Mouse (Mus musculus): ENCODE data around the gene Rin3. TPM values are rescaled to one million over a fixed set of nuclear protein-coding genes. Genes with fewer than 3 reads are reported as not detected.

Rin3 gene
- polyA plus RNA-seq, 1 experiment from 2014 or later = 5.0 TPM

DNA sequence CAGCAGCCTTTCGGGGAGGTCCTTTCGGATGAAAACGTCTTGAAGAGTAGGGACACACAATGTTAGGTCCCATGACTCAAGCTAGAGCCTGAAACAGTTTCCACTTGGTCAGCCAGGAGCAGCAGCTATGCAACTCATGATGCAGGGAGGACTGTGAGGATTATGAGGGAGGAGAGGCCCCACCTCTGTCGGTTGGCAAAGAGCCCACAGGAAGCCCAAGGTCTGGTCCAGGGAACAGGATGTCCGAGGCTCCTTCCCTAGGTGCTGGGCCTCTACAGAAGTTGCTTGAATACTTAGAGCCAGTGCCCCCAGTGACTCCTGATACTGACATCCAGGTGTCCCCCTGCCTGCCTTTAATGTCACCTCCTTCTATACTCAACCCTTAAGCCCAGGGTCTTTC lies 28.6 kb downstream of the Rin3 start:
- ATAC-seq (ENCODE audit: low FRiP score) (no peak), DNase-seq (ENCODE audit: low spot score) (no peak)
- Histone ChIP-seq H3K4me1 (replicated peaks; ENCODE audit: control insufficient read depth, insufficient read depth, low read length) (no peaks in the 10 kb centered on the region), H3K27me3 (ENCODE audit: control insufficient read depth, insufficient read depth, low read length) (no peaks in the 10 kb centered on the region), H3K9ac (ENCODE audit: low read depth, low read length) (no peak overlapping the region), H3K4me3 (ENCODE audit: low read depth, low read length) (no peak overlapping the region), H3K36me3 (ENCODE audit: control insufficient read depth, insufficient read depth, low read length) (no peaks in the 10 kb centered on the region), H3K4me2 (replicated peaks; ENCODE audit: low read depth, low read length) (no peak overlapping the region), H3K9me3 (ENCODE audit: control insufficient read depth, low read length) (no peaks in the 10 kb centered on the region), H3K27ac (ENCODE audit: low read depth, low read length) (no peak overlapping the region)
- WGBS = 86% methylated on average over 5 of the region's 5 CpGs

DNA sequence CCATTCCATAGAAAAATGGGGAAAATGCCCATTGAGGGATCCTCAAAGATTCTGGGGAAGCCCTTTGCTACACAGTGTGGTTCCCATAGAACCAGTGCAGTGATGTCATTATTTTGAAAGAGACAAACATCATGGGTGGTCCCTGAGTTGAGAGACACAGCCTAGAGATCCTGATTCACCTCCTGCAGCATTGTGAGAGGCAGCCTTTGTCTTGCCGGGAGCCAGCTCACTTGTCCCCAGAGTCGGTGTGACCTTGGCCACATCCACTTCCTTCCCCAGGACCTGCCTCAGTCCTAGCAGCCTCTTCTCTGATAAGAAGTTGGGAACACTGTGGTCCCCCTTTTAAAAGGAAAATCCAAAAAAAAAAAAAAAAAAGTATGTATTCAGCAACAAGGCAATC lies 36.3 kb downstream of the Rin3 start:
- DNase-seq (ENCODE audit: low spot score) = no peak
- Histone ChIP-seq H3K36me3 (ENCODE audit: control insufficient read depth, insufficient read depth, low read length) (no peaks in the 10 kb centered on the region), H3K27ac (ENCODE audit: low read depth, low read length) (no peak overlapping the region), H3K9me3 (ENCODE audit: control insufficient read depth, low read length) (no peaks in the 10 kb centered on the region), H3K27me3 (ENCODE audit: control insufficient read depth, insufficient read depth, low read length) (no peaks in the 10 kb centered on the region), H3K4me2 (replicated peaks; ENCODE audit: low read depth, low read length) (no peak overlapping the region), H3K9ac (ENCODE audit: low read depth, low read length) (no peak overlapping the region), H3K4me1 (replicated peaks; ENCODE audit: control insufficient read depth, insufficient read depth, low read length) (no peaks in the 10 kb centered on the region), H3K4me3 (ENCODE audit: low read depth, low read length) (no peak overlapping the region)
- WGBS = 24% methylated on average over 2 of the region's 2 CpGs
- ATAC-seq (ENCODE audit: low FRiP score) = no peak

- Histone ChIP-seq H3K4me3 (ENCODE audit: low read depth, low read length) (no peak overlapping the region), H3K9ac (ENCODE audit: low read depth, low read length) (no peak overlapping the region), H3K9me3 (ENCODE audit: control insufficient read depth, low read length) (no peaks in the 10 kb centered on the region), H3K4me1 (replicated peaks; ENCODE audit: control insufficient read depth, insufficient read depth, low read length) (no peaks in the 10 kb centered on the region), H3K36me3 (ENCODE audit: control insufficient read depth, insufficient read depth, low read length) (no peaks in the 10 kb centered on the region), H3K4me2 (replicated peaks; ENCODE audit: low read depth, low read length) (no peak overlapping the region), H3K27me3 (ENCODE audit: control insufficient read depth, insufficient read depth, low read length) (no peaks in the 10 kb centered on the region), H3K27ac (ENCODE audit: low read depth, low read length) (no peak overlapping the region)
- 77% methylated on average over 2 of the region's 2 CpGs for WGBS
- ATAC-seq (ENCODE audit: low FRiP score) = no peak
- DNase-seq (ENCODE audit: low spot score) = no peak
Observed at GRCm38 (mm10) chr12:102319899-102320298, 37.1 kb downstream of the Rin3 start.

DNA sequence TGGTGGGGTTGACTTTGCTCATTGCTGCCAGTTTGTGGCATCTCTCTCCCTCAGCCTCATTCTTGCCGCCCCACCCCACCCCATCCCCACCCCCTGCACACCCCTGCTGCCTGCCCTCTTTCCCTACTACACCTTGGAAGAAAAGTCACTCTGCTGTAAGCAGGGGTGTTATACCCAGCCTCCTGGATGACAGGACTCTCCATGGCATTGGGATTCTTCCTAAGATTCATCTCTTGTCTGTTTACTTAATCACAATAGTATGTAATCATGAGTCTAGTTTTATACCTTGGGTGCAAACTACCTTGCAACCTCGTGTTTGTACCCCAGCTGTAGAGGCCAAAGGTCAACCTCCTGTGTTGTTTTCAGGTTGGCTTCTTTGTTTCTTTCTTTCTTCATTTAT lies 37.5 kb downstream of the Rin3 start:
- H3K27me3 ChIP-seq (ENCODE audit: control insufficient read depth, insufficient read depth, low read length) = no peaks in the 10 kb centered on the region
- 62% methylated on average over 2 of the region's 2 CpGs for WGBS
- H3K4me2 ChIP-seq (replicated peaks; ENCODE audit: low read depth, low read length) = no peak overlapping the region
- H3K4me3 ChIP-seq (ENCODE audit: low read depth, low read length) = no peak overlapping the region
- ATAC-seq (ENCODE audit: low FRiP score) (no peak), DNase-seq (ENCODE audit: low spot score) (no peak)
- no peaks in the 10 kb centered on the region for H3K9me3 ChIP-seq (ENCODE audit: control insufficient read depth, low read length)
- no peak overlapping the region for H3K27ac ChIP-seq (ENCODE audit: low read depth, low read length)
- no peak overlapping the region for H3K9ac ChIP-seq (ENCODE audit: low read depth, low read length)
- H3K4me1 ChIP-seq (replicated peaks; ENCODE audit: control insufficient read depth, insufficient read depth, low read length) = no peaks in the 10 kb centered on the region
- H3K36me3 ChIP-seq (ENCODE audit: control insufficient read depth, insufficient read depth, low read length) = no peaks in the 10 kb centered on the region

DNA sequence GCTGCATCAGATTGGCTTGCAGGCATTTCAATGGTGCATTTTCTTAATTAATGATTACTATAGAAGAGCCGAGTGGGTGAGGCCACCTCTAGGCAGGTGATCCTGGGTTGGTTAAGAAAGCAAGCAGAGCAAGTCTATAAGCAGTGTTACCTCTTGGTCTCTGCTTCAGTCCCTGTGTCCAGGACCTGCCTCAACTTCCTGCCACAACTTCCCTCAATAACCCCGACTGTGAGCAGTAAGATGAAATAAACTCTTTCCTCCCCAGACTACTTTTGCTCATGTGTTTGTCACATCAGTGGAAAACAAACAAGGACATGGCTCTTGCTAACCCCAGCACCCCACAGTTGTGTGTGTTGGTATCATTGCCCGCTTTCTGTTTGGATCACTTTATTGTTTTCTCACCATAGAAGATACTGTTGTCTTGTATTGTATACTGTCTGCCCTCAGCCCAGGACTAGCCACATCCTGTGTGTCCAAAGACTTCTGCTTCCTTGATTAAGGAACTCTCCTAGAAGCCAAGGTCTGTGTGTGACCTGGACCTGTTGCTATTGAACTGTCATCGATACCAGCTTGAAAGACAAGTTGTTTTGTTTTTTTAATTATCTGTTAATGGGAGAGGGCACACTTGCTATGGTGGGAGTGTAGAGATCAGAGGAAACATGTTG lies 38.3 kb downstream of the Rin3 start:
- ATAC-seq (ENCODE audit: low FRiP score) (no peak), DNase-seq (ENCODE audit: low spot score) (no peak)
- WGBS = 87% methylated on average over 4 of the region's 4 CpGs
- Histone ChIP-seq H3K4me2 (replicated peaks; ENCODE audit: low read depth, low read length) (no peak overlapping the region), H3K4me1 (replicated peaks; ENCODE audit: control insufficient read depth, insufficient read depth, low read length) (no peaks in the 10 kb centered on the region), H3K36me3 (ENCODE audit: control insufficient read depth, insufficient read depth, low read length) (no peaks in the 10 kb centered on the region), H3K4me3 (ENCODE audit: low read depth, low read length) (no peak overlapping the region), H3K27ac (ENCODE audit: low read depth, low read length) (no peak overlapping the region), H3K9me3 (ENCODE audit: control insufficient read depth, low read length) (no peaks in the 10 kb centered on the region), H3K27me3 (ENCODE audit: control insufficient read depth, insufficient read depth, low read length) (no peaks in the 10 kb centered on the region), H3K9ac (ENCODE audit: low read depth, low read length) (no peak overlapping the region)

DNA sequence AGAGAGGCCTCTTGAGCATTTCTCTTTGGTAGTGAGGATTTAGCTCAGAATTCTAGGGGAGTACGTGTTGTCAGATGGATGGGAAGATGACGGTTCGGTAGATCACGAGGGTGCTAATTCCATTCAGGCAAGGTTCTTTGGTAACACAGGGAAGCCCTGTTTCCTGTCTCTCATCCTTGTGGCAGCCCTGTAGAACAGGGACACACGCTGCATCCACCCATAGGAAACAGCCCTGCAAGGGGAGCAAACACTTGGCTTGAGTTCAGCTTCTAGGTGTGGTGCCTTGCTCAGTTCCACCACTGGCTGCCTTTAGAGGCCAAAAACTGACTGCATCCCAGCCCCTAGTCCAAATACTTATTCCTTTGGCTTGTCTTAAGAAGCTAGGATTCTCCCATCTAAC lies 39.0 kb downstream of the Rin3 start:
- no peak overlapping the region for H3K4me3 ChIP-seq (ENCODE audit: low read depth, low read length)
- no peak for ATAC-seq (ENCODE audit: low FRiP score)

DNA sequence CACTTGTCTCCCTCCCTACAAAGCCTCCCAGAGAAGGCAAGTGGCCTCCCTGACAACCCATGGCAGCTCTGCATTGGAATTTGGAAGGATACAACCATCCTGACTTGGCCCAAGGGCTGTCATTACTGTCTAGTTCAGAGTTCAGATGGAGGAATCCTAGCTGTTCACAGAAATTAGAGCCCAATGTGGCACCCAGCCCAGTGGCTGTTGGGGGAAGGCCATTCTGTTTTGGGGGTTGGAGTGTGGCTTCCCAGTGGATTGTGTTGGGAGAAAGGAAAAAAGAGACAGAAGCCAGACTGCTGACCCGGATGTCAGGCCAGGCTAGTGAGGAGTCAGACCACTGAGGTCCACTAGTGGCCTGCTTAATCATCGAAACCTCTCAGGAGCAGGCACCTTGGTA lies 40.5 kb downstream of the Rin3 start:
- 88% methylated on average over 2 of the region's 2 CpGs for WGBS
- H3K9ac ChIP-seq (ENCODE audit: low read depth, low read length) = no peak overlapping the region
- no peaks in the 10 kb centered on the region for H3K27me3 ChIP-seq (ENCODE audit: control insufficient read depth, insufficient read depth, low read length)
- H3K4me1 ChIP-seq (replicated peaks; ENCODE audit: control insufficient read depth, insufficient read depth, low read length) = no peaks in the 10 kb centered on the region
- DNase-seq (ENCODE audit: low spot score) = no peak
- H3K27ac ChIP-seq (ENCODE audit: low read depth, low read length) = no peak overlapping the region
- H3K9me3 ChIP-seq (ENCODE audit: control insufficient read depth, low read length) = no peaks in the 10 kb centered on the region
- no peak for ATAC-seq (ENCODE audit: low FRiP score)
- H3K4me2 ChIP-seq (replicated peaks; ENCODE audit: low read depth, low read length) = no peak overlapping the region
- no peak overlapping the region for H3K4me3 ChIP-seq (ENCODE audit: low read depth, low read length)
- no peaks in the 10 kb centered on the region for H3K36me3 ChIP-seq (ENCODE audit: control insufficient read depth, insufficient read depth, low read length)

More for the DNA sequence above, 39.0 kb downstream of the Rin3 start:
- Histone ChIP-seq H3K4me2 (replicated peaks; ENCODE audit: low read depth, low read length) (no peak overlapping the region), H3K27ac (ENCODE audit: low read depth, low read length) (no peak overlapping the region), H3K9ac (ENCODE audit: low read depth, low read length) (no peak overlapping the region), H3K27me3 (ENCODE audit: control insufficient read depth, insufficient read depth, low read length) (no peaks in the 10 kb centered on the region), H3K36me3 (ENCODE audit: control insufficient read depth, insufficient read depth, low read length) (no peaks in the 10 kb centered on the region), H3K9me3 (ENCODE audit: control insufficient read depth, low read length) (no peaks in the 10 kb centered on the region), H3K4me1 (replicated peaks; ENCODE audit: control insufficient read depth, insufficient read depth, low read length) (no peaks in the 10 kb centered on the region)
- no peak for DNase-seq (ENCODE audit: low spot score)
- WGBS = 84% methylated on average over 5 of the region's 5 CpGs

DNA sequence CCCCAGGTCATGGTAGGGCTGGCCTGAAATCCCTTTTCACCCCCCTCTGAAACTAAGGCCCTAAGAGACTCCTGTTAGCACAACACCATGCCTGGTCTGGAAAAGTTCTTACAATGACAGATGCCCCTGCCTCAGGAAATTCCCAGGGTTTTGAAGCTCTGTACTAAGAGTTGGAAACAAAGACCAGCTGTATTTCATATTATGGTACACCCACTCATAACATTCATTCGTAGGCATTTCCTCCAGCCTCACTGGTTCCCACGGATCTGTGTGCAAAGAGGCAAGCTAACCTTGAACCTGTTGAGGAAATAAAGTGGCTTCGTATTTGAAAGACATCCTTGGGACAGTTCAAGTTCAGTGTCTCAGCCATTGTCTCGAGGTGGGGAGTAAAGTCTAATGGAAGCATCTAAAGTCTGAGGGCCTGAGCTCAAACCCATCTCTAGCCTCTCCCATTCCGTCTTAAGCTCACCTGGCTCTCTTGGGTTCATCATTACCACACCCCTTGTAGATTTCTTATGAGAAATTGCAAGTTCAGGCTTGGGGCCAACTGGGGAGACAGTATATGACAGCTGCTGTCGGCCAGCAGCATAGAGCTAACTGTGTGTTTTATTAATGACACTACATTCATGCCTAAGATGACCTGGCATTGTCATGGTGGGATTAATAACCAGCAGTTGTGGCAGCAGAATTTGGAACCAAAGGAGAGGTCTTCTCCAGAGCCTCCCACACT lies 41.5 kb downstream of the Rin3 start:
- 82% methylated on average over 6 of the region's 6 CpGs for WGBS

DNA sequence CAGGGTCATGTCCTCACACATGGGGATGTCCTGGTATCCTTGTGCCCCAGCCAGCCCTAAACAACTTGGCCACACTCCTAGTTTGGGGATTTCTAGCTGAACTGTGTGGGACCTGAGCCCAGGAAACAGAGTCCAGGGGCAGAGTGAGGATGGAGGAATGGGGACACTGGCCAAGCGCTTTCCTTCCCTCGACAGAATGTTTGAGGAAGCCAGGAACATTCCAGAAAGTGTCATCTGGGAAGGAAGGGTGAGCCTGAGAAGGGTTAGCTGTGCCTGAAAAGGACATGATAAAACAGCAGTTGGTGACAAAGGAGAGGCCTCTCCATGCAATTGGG lies 42.0 kb downstream of the Rin3 start:
- H3K9me3 ChIP-seq (ENCODE audit: control insufficient read depth, low read length) = no peaks in the 10 kb centered on the region
- H3K36me3 ChIP-seq (ENCODE audit: control insufficient read depth, insufficient read depth, low read length) = no peaks in the 10 kb centered on the region
- H3K4me2 ChIP-seq (replicated peaks; ENCODE audit: low read depth, low read length) = no peak overlapping the region
- 94% methylated on average over 2 of the region's 2 CpGs for WGBS
- DNase-seq (ENCODE audit: low spot score) (no peak), ATAC-seq (ENCODE audit: low FRiP score) (no peak)
- no peak overlapping the region for H3K4me3 ChIP-seq (ENCODE audit: low read depth, low read length)
- H3K9ac ChIP-seq (ENCODE audit: low read depth, low read length) = no peak overlapping the region
- no peak overlapping the region for H3K27ac ChIP-seq (ENCODE audit: low read depth, low read length)
- no peaks in the 10 kb centered on the region for H3K4me1 ChIP-seq (replicated peaks; ENCODE audit: control insufficient read depth, insufficient read depth, low read length)
- H3K27me3 ChIP-seq (ENCODE audit: control insufficient read depth, insufficient read depth, low read length) = no peaks in the 10 kb centered on the region

More for the DNA sequence above, 41.5 kb downstream of the Rin3 start:
- no peak overlapping the region for H3K4me3 ChIP-seq (ENCODE audit: low read depth, low read length)
- DNase-seq (ENCODE audit: low spot score) (no peak), ATAC-seq (ENCODE audit: low FRiP score) (no peak)
- no peak overlapping the region for H3K27ac ChIP-seq (ENCODE audit: low read depth, low read length)
- no peaks in the 10 kb centered on the region for H3K4me1 ChIP-seq (replicated peaks; ENCODE audit: control insufficient read depth, insufficient read depth, low read length)
- H3K27me3 ChIP-seq (ENCODE audit: control insufficient read depth, insufficient read depth, low read length) = no peaks in the 10 kb centered on the region
- no peak overlapping the region for H3K9ac ChIP-seq (ENCODE audit: low read depth, low read length)
- H3K36me3 ChIP-seq (ENCODE audit: control insufficient read depth, insufficient read depth, low read length) = no peaks in the 10 kb centered on the region
- no peak overlapping the region for H3K4me2 ChIP-seq (replicated peaks; ENCODE audit: low read depth, low read length)
- no peaks in the 10 kb centered on the region for H3K9me3 ChIP-seq (ENCODE audit: control insufficient read depth, low read length)

Data from hindbrain, embryonic 11.5 days (tissue).